Mouse (Mus musculus) central nervous system, embryonic 11.5 days (tissue): Measurements from ENCODE around the gene Gm10337. TPM values are rescaled to one million over a fixed set of nuclear protein-coding genes. Genes with fewer than 3 reads are reported as not detected.

ENCODE experiments used
- polyA plus RNA-seq: library from polyadenylated mRNA; depleted of rRNA; stranded (reverse); fragments of >200 nt; gene quantifications from 2 replicates; pipeline ENCODE4 v1.2.3, GENCODE M21; 2012; rRNA removed

Gene Gm10337
- polyA plus RNA-seq: not detected in 2 replicates

GRCm38 (mm10) chr15:102503447-102503846, at the start of gene Gm10337:
Gene Gm10337 (plus strand): TSS chr15:102503722.

GRCm38 (mm10) chr15:102458904-102459317, 44.6 kb upstream of the Gm10337 start, which contains the start of gene Prr13:
Gene Prr13 (plus strand): TSS chr15:102459028.

GRCm38 (mm10) chr15:102470183-102470604, 33.3 kb upstream of the Gm10337 start, which contains the start of gene Pcbp2:
Gene Pcbp2 (plus strand): TSS chr15:102470539.

GRCm38 (mm10) chr15:102516728-102517404, 13.3 kb downstream of the Gm10337 start, which contains the start of gene Map3k12:
Gene Map3k12 (minus strand): TSS chr15:102517064.

GRCm38 (mm10) chr15:102517976-102518858, 14.7 kb downstream of the Gm10337 start, which contains the start of gene Tarbp2:
Gene Tarbp2 (plus strand): TSS chr15:102518192.

GRCm38 (mm10) chr15:102524892-102525485, 21.5 kb downstream of the Gm10337 start, which contains the start of gene Npff:
Gene Npff (minus strand): TSS chr15:102524942.

Other genes starting within 250 kb of the Gm10337 start
- gene Rarg, start 246.2 kb upstream of the Gm10337 start, polyA plus RNA-seq: 13.7 and 38.6 TPM in 2 replicates
- 0.38 and 1.4 TPM in 2 replicates for gene Gm9918, start 233.2 kb upstream of the Gm10337 start, polyA plus RNA-seq
- 33.8 and 34.8 TPM in 2 replicates for gene Mfsd5, start 224.3 kb upstream of the Gm10337 start, polyA plus RNA-seq
- 45.6 and 46.7 TPM in 2 replicates for gene Espl1, start 207.5 kb upstream of the Gm10337 start, polyA plus RNA-seq
- 419 and 461 TPM in 2 replicates for gene Pfdn5, start 177.6 kb upstream of the Gm10337 start, polyA plus RNA-seq
- 106 and 130 TPM in 2 replicates for gene Myg1, start 172.0 kb upstream of the Gm10337 start, polyA plus RNA-seq
- gene Aaas, start 153.0 kb upstream of the Gm10337 start, polyA plus RNA-seq: 63.0 and 69.9 TPM in 2 replicates
- gene Sp7, start 136.5 kb upstream of the Gm10337 start, polyA plus RNA-seq: 0.40 and 1.6 TPM in 2 replicates
- gene Sp1, start 97.6 kb upstream of the Gm10337 start, polyA plus RNA-seq: 20.3 and 35.0 TPM in 2 replicates
- gene Amhr2, start 58.4 kb upstream of the Gm10337 start, polyA plus RNA-seq: 0.61 and 1.5 TPM in 2 replicates
- gene Prr13, start 44.7 kb upstream of the Gm10337 start, polyA plus RNA-seq: 62.1 and 64.4 TPM in 2 replicates
- gene Pcbp2, start 33.2 kb upstream of the Gm10337 start, polyA plus RNA-seq: 452 and 807 TPM in 2 replicates
- gene Map3k12, start 13.3 kb downstream of the Gm10337 start, polyA plus RNA-seq: 38.4 and 39.6 TPM in 2 replicates
- 88.9 and 120 TPM in 2 replicates for gene Tarbp2, start 14.5 kb downstream of the Gm10337 start, polyA plus RNA-seq
- gene Npff, start 21.2 kb downstream of the Gm10337 start, polyA plus RNA-seq: 4.2 and 6.4 TPM in 2 replicates
- not detected in 2 replicates for gene Gm28047, start 121.3 kb downstream of the Gm10337 start, polyA plus RNA-seq
- 31.9 and 51.9 TPM in 2 replicates for gene Atf7, start 121.7 kb downstream of the Gm10337 start, polyA plus RNA-seq
- gene Atp5g2, start 168.6 kb downstream of the Gm10337 start, polyA plus RNA-seq: 343 and 632 TPM in 2 replicates
- 35.8 and 56.1 TPM in 2 replicates for gene Calcoco1, start 218.5 kb downstream of the Gm10337 start, polyA plus RNA-seq